Mouse (Mus musculus): Measurements from ENCODE around the gene Ccsap. TPM values are rescaled to one million over a fixed set of nuclear protein-coding genes. Genes with fewer than 3 reads are reported as not detected.
"Not testable (repeated sequence)": the region's sequence is repeated elsewhere in the genome, so short reads cannot be mapped to it uniquely, and the experiment has no call there.

The Ccsap gene
- total RNA-seq, 2 experiments from 2014 or later = 0.57 to 0.93 TPM

DNA sequence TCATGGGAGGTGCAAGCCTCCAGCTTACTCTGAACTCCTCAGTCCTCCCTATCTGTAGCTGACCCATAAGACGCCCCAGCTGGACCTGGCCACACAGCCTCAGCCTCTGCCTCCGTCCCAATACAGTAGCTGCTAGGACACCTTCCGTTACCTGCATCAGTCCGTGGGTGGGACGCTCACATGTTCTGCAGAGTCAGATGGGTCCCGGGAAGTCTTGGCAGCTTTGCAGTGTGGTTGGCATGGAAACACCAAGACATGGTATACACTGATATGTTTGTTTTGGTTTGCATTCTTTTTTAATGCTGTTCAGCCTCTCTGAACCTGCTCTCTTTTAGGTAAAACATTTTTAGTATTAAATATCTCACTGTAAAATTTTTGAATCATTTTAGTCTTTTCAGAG is 23.7 kb downstream of the Ccsap start:
- no peak for DNase-seq

GRCm38 (mm10) chr8:123835451-123835850 is 24.6 kb downstream of the Ccsap start:
- DNase-seq = peak; percentile 14 to 70

DNA sequence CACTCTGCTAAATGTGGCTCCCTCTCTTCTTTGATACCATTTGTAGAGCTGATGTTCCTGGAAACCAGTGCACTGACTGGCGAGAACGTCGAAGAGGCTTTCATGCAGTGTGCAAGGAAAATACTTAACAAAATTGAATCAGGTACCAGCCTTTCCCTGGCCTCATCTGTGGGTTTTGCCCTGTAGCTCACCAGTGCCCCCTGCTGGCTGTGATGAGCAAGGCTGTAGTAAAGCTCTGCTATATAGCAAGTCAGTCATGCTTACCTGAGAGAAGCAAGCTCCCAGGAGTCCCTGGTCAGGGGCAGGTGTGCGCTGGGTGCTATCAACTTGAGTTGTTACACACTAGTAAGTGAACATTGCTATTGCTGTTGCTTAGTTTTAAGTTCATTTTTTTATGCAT is 27.3 kb downstream of the Ccsap start:
- DNase-seq = peak; percentile 35 to 72

GRCm38 (mm10) chr8:123827523-123827922 is 32.5 kb downstream of the Ccsap start:
- no peak for DNase-seq

DNA sequence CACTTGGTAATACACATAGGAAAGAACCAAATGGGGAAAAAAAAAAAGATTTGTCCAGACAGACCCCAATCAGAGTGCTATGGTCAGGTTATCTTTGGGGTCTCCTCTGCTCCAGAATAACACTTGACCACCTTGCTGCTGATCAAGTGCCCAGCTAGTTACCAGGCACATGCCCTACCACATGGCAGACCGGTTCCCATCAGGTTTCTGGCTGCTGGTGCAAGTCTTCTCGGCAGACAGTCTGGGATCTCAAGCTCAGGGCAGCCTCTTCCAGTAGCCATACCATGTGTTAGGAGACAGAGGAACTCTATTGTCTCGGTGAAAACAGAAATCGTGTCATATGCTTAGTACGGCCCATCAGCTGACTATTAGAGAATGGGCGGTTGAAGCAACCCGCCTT is 33.3 kb downstream of the Ccsap start:
- DNase-seq = no peak

GRCm38 (mm10) chr8:123826001-123826400 is 34.0 kb downstream of the Ccsap start:
- DNase-seq = no peak

GRCm38 (mm10) chr8:123823532-123824123 is 36.4 kb downstream of the Ccsap start:
- DNase-seq = no peak

- no peak for DNase-seq
Measured at GRCm38 (mm10) chr8:123823111-123823510, 36.9 kb downstream of the Ccsap start.

DNA sequence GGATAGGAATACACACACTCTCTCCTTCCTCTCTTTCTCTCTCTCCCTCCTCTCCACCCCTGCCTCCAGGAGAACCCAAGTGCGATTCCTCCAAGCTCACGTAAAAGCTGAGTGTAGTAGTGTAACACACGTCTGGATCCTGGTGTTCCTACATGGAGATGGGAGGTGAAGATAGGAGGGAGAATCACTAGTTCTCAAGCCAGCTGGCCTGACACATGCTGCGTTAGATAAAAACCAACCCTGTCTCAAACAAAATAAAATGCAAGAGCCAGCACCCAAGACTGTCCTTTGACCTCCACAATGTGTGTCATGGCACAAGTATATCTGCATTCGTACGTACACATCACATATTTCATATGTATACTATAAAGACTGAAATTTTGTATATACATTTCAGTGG is 39.2 kb downstream of the Ccsap start:
- DNase-seq = no peak

DNA sequence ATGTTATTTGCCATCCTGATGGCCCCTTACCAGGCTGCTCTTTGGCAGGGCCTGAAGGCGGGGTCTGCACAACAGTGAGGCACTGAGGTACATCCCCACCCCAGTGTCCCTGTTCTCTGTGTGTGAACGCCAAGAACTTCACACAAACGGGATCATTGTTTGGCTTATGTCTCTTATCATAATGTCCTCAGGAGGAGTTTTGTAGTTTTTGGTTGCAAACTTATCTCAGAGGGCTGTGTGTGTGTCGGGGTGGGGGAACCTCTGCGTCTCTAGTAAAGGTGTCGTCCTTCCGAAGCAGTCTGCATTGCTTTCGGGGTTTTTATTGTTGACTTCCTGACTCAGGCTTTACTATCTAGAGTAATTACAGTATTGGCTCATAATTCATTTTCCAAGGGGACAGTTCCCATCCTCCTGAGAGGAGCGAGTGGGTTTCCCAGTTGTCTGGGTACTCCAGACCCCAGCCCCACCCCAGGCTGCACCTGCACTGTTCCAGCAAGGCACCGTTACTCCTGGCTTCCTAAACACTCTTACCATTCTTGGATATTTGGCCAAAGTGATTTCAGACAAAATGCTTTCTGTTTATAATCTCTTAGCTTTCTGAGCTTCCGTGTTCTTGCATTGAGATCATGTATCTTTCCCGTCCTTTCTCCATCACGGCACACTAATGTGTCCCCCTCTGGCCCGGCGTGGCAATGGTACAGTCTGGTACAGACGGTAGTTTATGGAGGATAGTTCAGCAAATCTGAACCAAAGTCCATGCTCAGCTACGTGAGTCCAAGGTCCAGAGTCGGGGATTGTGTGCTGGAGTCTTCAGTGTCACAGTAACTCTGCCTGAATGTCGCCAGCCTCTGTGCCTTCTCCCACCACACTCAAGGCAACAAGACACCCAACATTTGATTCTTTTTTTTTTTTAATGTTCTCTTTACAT is 40.1 kb downstream of the Ccsap start:
- no peak for DNase-seq

- DNase-seq = no peak
Measured at GRCm38 (mm10) chr8:123817747-123818146, 42.3 kb downstream of the Ccsap start.

- DNase-seq = no peak
Measured at GRCm38 (mm10) chr8:123816939-123817338, 43.1 kb downstream of the Ccsap start.

DNA sequence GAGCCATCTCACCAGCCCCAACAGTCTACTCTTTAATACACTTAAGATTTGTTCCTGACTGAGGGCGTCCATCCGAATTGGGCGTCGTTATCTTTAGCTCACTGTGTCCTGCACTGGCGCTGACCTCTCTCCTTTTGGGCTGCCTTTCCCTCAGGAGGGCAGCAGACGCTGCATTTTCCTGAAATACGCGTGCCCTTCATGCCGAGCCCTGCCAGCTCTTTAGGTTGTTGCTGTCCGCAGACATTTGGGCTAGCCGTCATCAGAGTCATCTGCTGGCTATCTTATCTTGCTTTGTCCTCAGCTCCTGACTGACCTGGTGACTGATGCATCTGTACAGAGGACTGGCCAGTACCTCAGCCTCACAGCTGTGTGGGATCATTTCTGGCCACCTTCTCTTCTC is 44.7 kb downstream of the Ccsap start:
- DNase-seq = no peak

- DNase-seq = no peak
Measured at GRCm38 (mm10) chr8:123813892-123814266, 46.1 kb downstream of the Ccsap start.

GRCm38 (mm10) chr8:123813173-123813891 is 46.7 kb downstream of the Ccsap start:
- no peak for DNase-seq

- DNase-seq = no peak
Measured at GRCm38 (mm10) chr8:123812227-123812626, 47.8 kb downstream of the Ccsap start.

DNA sequence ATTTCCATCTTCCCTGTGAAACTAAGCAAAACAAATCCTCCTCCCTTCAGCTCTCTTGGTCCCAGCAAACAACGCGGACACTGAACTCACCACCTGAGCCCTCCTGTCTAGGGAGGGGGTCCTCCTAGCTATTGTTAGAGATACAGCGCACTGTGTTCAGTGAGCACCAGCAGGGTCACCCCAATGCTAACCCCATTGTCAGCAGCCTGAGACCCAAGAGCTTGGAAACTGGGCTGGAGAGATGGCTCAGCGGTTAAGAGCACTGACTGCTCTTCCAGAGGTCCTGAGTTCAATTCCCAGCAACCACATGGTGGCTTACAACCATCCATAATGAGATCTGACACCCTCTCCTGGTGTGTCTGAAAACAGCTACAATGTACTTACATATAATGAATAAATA is 50.7 kb downstream of the Ccsap start:
- not testable (repeated sequence) for DNase-seq

DNA sequence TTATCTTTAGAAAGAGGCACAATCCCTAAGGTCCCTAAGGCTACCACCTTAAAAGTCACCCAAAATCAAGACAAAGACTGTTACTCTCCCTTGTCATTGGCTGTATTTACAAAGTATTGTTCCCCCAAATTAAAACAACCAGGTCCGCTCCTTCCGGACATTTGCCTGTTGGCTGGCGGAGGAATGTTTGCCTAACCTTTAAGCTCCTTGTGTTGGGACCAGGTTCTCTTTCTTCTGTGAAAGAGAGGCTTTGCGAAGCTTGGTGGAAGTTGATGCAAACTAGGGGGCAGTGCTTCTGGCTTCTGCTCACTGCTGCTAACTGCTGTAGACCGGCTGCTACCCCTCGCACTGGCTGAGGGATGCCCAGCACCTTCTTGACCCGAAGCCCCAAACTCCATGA is 51.3 kb downstream of the Ccsap start:
- DNase-seq = no peak

DNA sequence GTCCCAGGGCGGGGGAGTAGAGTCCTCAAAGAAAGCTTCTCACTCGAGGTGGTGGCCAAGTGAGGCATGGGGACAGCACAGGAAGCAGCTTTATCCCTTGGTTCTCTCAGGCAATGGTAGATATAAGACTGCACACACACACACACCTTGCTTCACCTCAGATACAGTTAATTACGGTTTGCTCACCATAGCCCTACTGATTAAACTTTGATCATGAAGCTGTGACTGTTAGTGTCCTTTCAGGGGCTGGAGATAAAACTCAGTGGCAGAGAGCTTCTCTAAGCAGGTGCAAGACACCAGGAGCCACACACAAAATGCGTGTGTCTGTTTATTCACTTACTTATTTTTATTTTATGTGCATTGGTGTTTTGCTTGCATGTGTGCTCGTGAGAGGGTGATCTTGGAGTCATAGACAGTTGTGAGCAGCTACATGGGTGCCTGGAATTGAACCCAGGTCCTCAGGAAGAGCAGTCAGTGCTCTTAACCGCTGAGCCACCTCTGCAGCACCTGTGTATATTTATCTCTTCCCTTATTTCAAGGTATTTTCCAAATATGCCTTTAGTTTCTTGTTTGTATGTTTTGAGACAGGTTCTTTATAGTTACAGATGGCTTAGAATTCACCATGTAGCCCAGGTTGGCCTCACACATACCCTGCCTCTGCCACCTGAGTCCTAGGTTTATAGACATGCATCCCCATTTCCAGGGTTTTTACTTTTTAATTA is 52.0 kb downstream of the Ccsap start:
- DNase-seq = no peak

GRCm38 (mm10) chr8:123807024-123807431 is 53.0 kb downstream of the Ccsap start:
- peak in 1 of 2 experiments; percentile 7 for DNase-seq

DNA sequence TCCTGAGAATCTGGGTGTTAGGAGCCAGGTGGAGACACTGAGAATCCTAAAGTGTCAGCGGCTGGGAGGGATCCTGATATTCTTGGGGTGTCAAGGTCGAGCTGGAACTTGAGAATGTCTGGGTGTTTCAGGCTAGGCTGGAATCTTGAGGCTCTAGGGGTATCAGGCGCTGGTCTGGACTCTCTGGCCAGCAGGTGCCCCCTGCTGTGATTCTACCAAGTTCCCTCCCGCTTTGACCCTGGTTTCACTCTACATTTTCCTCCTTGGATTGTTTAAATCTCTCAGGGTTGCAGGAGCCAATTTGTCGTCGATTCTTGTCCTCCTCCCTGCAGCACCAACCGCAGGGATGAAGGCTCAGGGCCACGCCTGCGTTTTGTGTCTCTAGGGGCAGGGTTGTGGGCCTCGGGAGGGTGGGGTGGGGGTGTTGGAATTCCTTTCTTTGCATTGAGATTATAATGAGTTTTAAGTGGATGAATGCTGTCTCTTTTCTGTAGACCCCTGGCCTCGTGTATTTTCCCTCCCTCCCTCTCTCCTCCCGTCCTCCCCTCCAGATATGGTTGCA is 53.6 kb downstream of the Ccsap start:
- DNase-seq = no peak

Measured in heart, adult 18-20 months (tissue).